Mouse (Mus musculus) yolk sac, embryonic 10.5 days (tissue): ENCODE measurements around the gene Olfr70.

ENCODE experiments used
- DNase-seq: peaks from one replicate; pipeline ENCODE4 v3.0.0-alpha.2; 2017; ENCODE audit warnings: low spot score

The Olfr70 gene

GRCm38 (mm10) chr4:43711821-43712220 is 11.2 kb upstream of the Olfr70 start:
- DNase-seq, result peak; percentile 53

- DNase-seq, result no peak
Measured at GRCm38 (mm10) chr4:43709869-43710268, 9.3 kb upstream of the Olfr70 start, which contains the start of gene Olfr71. Olfr71 (minus strand) TSS chr4:43710255.

GRCm38 (mm10) chr4:43705991-43706390 is 5.4 kb upstream of the Olfr70 start:
- DNase-seq, result no peak

GRCm38 (mm10) chr4:43703851-43704250 is 3.2 kb upstream of the Olfr70 start:
- no peak for DNase-seq

GRCm38 (mm10) chr4:43703439-43703838 is 2.8 kb upstream of the Olfr70 start:
- DNase-seq, result no peak

GRCm38 (mm10) chr4:43696561-43696960 is 4.0 kb downstream of the Olfr70 start:
- no peak for DNase-seq

- no peak for DNase-seq
Measured at GRCm38 (mm10) chr4:43695249-43695671, 5.3 kb downstream of the Olfr70 start.

GRCm38 (mm10) chr4:43694439-43695248 is 6.0 kb downstream of the Olfr70 start:
- DNase-seq, result no peak

- no peak for DNase-seq
Measured at GRCm38 (mm10) chr4:43693806-43694241, 6.8 kb downstream of the Olfr70 start.

GRCm38 (mm10) chr4:43691026-43691425 is 9.6 kb downstream of the Olfr70 start:
- no peak for DNase-seq

- DNase-seq, result no peak
Measured at GRCm38 (mm10) chr4:43690021-43690420, 10.6 kb downstream of the Olfr70 start.

- DNase-seq, result no peak
Measured at GRCm38 (mm10) chr4:43679416-43680043, 21.1 kb downstream of the Olfr70 start.

- DNase-seq, result no peak
Measured at GRCm38 (mm10) chr4:43678541-43678940, 22.1 kb downstream of the Olfr70 start.

- peak; percentile 28 for DNase-seq
Measured at GRCm38 (mm10) chr4:43675608-43676007, 25.0 kb downstream of the Olfr70 start.

GRCm38 (mm10) chr4:43674974-43675373 is 25.6 kb downstream of the Olfr70 start:
- DNase-seq, result peak; percentile 61

- no peak for DNase-seq
Measured at GRCm38 (mm10) chr4:43673703-43674102, 26.9 kb downstream of the Olfr70 start.

GRCm38 (mm10) chr4:43672070-43672469 is 28.5 kb downstream of the Olfr70 start:
- peak; percentile 70 for DNase-seq

GRCm38 (mm10) chr4:43669428-43669794 is 31.2 kb downstream of the Olfr70 start:
- DNase-seq, result no peak

GRCm38 (mm10) chr4:43668782-43669427 is 31.7 kb downstream of the Olfr70 start, which contains the start of the genes Tmem8b and Fam221b:
Tmem8b (plus strand) TSS chr4:43668971.
Fam221b (minus strand) TSS chr4:43669145.
- peak; percentile 88 for DNase-seq

GRCm38 (mm10) chr4:43666412-43666811 is 34.2 kb downstream of the Olfr70 start:
- DNase-seq, result no peak

GRCm38 (mm10) chr4:43657146-43657545 is 43.5 kb downstream of the Olfr70 start:
- DNase-seq, result no peak

GRCm38 (mm10) chr4:43656339-43657109 is 44.1 kb downstream of the Olfr70 start, which contains the start of gene Hint2:
Hint2 (minus strand) TSS chr4:43656466.
- DNase-seq, result peak; percentile 94
